Mouse (Mus musculus): ENCODE data around the gene Adamts17.

Adamts17 gene

GRCm38 (mm10) chr7:67110551-67111159 is 271.1 kb downstream of the Adamts17 start:
- DNase-seq: peak in 1 of 2 experiments; percentile 5

- peak; percentile 6 to 51 for DNase-seq
Measured at GRCm38 (mm10) chr7:67112495-67113216, 273.1 kb downstream of the Adamts17 start.

- DNase-seq: no peak
Measured at GRCm38 (mm10) chr7:67114056-67114455, 274.5 kb downstream of the Adamts17 start.

GRCm38 (mm10) chr7:67115056-67115455 is 275.5 kb downstream of the Adamts17 start:
- DNase-seq: no peak

- no peak for DNase-seq
Measured at GRCm38 (mm10) chr7:67135140-67135539, 295.6 kb downstream of the Adamts17 start.

GRCm38 (mm10) chr7:67142347-67143015 is 302.9 kb downstream of the Adamts17 start:
- peak in 1 of 2 experiments; percentile 22 for DNase-seq

- peak; percentile 30 to 54 for DNase-seq
Measured at GRCm38 (mm10) chr7:67145748-67146147, 306.2 kb downstream of the Adamts17 start.

GRCm38 (mm10) chr7:67146151-67146550 is 306.6 kb downstream of the Adamts17 start:
- no peak for DNase-seq

- DNase-seq: no peak
Measured at GRCm38 (mm10) chr7:67149707-67150106, 310.2 kb downstream of the Adamts17 start.

GRCm38 (mm10) chr7:67152626-67153025 is 313.1 kb downstream of the Adamts17 start:
- no peak for DNase-seq

GRCm38 (mm10) chr7:67162135-67162534 is 322.6 kb downstream of the Adamts17 start:
- no peak for DNase-seq

- no peak for DNase-seq
Measured at GRCm38 (mm10) chr7:67168288-67168687, 328.8 kb downstream of the Adamts17 start.

GRCm38 (mm10) chr7:67168763-67169569 is 329.4 kb downstream of the Adamts17 start:
- DNase-seq: no peak

GRCm38 (mm10) chr7:67173522-67174195 is 334.1 kb downstream of the Adamts17 start:
- DNase-seq: no peak

- no peak for DNase-seq
Measured at GRCm38 (mm10) chr7:67183786-67184185, 344.3 kb downstream of the Adamts17 start.

GRCm38 (mm10) chr7:67199412-67199811 is 359.9 kb downstream of the Adamts17 start:
- DNase-seq: peak; percentile 73 to 81
